Mouse (Mus musculus) skeletal muscle tissue, postnatal 0 days (tissue): ENCODE measurements around the gene Slc9c1. TPM values are rescaled to one million over a fixed set of nuclear protein-coding genes. Genes with fewer than 3 reads are reported as not detected.

ENCODE experiments used
- polyA plus RNA-seq: library from polyadenylated mRNA; unstranded; fragments of >200 nt; fragmentation: Nextera tagmentation; extraction: Ambion mirVana; gene quantifications from 2 replicates; pipeline ENCODE4 v1.2.1, GENCODE M21; 2015

Slc9c1 gene
- not detected in 2 replicates for polyA plus RNA-seq

DNA sequence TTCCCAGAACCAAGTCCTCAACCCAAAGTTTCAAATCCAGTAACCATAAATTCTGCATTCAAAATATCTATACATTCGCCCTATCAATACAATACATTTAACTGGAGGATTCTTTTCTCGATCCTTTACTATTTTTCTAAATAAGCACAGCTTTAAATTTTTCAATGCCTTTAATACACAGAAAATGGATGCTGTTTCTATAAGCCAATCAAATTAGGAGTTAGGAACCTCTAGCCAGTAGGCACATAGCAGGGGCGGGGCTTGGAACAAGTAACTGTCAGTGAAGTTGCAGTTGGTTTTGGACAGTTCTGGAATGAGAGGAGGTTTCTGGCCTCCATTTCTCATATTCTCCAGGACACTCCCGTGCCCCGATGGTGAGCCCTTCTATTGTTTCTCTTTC, at the start of gene Slc9c1:
Gene Slc9c1, plus strand, starts transcription at position 301 of the 400 bp plus-strand sequence.

GRCm38 (mm10) chr16:45492927-45493326, 42.2 kb upstream of the Slc9c1 start, which contains the start of gene Gm609:
Gm609 (minus strand) TSS chr16:45492969.

GRCm38 (mm10) chr16:45531950-45532349, 3.2 kb upstream of the Slc9c1 start, which contains the start of gene Gm17783:
Gm17783 (minus strand) TSS chr16:45532050.

DNA sequence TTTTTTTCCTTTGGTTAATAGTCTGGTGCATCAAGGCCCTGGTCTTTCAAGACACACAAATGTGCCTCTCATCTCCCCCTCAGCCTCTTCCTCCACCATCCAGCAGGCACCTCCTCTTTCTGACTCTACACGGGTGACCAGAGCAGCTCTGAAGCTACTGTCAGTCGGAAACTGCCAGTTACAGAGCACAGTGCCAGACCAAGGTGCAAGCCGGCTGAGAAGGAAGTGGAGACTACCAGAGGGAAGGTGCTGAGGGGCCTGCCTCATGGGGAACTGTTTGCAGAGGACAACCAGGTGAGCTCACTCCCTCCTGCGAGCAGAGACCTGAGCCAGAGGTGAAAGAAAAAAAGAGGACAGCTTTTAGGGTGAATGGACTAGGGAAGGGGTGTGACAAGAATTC, 75.2 kb downstream of the Slc9c1 start, which contains the start of gene Gcsam:
Gene Gcsam, plus strand, starts transcription at position 114 of the 400 bp plus-strand sequence.

GRCm38 (mm10) chr16:45653934-45654332, 118.8 kb downstream of the Slc9c1 start, which contains the start of gene BC016579:
BC016579 (minus strand) TSS chr16:45654068.

Other genes with a start within 250 kb of the Slc9c1 start
- 26.1 and 33.1 TPM in 2 replicates for gene Cd200, start 126.3 kb upstream of the Slc9c1 start, polyA plus RNA-seq
- not detected in 2 replicates for gene Gm609, start 42.3 kb upstream of the Slc9c1 start, polyA plus RNA-seq
- gene Gm17783, start 3.3 kb upstream of the Slc9c1 start, polyA plus RNA-seq: not detected in 2 replicates
- 0.88 and 1.8 TPM in 2 replicates for gene Gcsam, start 75.1 kb downstream of the Slc9c1 start, polyA plus RNA-seq
- gene BC016579, start 118.8 kb downstream of the Slc9c1 start, polyA plus RNA-seq: 0.17 TPM in 1 of 2 replicates, not detected in the other
- not detected in 2 replicates for gene Tmprss7, start 158.3 kb downstream of the Slc9c1 start, polyA plus RNA-seq
- gene Tagln3, start 189.3 kb downstream of the Slc9c1 start, polyA plus RNA-seq: 0.15 and 0.28 TPM in 2 replicates
- 20.9 and 22.2 TPM in 2 replicates for gene Abhd10, start 207.6 kb downstream of the Slc9c1 start, polyA plus RNA-seq